ENCODE assay signal across 23 mouse cellular contexts in the genomic region with DNA sequence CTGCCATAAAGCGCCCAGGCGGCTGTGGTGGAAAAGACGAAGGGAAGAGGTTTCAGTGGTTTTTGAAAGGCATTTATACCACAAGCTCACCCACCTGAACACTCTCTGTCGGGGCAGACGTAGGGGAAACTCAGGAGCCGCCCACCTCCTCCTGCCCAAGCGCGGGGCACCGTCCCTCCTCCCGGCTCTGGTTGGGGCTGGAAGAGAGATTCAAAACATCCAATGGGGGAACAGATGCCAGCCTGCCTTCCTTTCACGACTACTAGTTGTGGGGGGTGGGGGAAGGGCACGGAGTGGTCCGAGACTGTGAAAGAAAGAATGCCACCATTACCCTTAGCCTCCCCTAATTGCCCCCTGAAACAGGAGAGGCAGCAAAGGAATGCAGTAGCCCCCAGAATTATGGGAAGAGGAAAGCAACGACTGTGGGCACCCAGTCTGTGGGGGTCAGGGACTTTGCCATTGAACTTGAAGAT. TPM values are rescaled to one million over a fixed set of nuclear protein-coding genes. Genes with fewer than 3 reads are reported as not detected.
DNase-seq lines count a peak whose midpoint lies in the region; ATAC-seq and TF ChIP-seq lines count a peak whose summit lies in the region.
"Had no signal": no experiment of that assay in that cellular context is flagged by ENCODE, and none has a peak within 500 bp of the region (broad histone marks: within the 10 kb centered on the region; RNA-seq: fewer than 3 reads in every experiment).

No protein-coding gene starts in this region.

- no peaks in the 10 kb centered on the region for H3K4me1 ChIP-seq in intestine, postnatal 0 days (replicated peaks; ENCODE audit: control insufficient read depth, insufficient read depth, low read length)
- H3K4me1 ChIP-seq in intestine, embryonic 15.5 days (replicated peaks), result no peaks in the 10 kb centered on the region
- H3K4me1 ChIP-seq in limb, embryonic 13.5 days, result no peaks in the 10 kb centered on the region
- H3K4me1 ChIP-seq: forebrain, embryonic 12.5 days; hindbrain, embryonic 10.5 days; midbrain, embryonic 12.5 days had no signal

- H3K9me3 ChIP-seq in intestine, postnatal 0 days (ENCODE audit: control insufficient read depth), result no peaks in the 10 kb centered on the region
- no peaks in the 10 kb centered on the region for H3K9me3 ChIP-seq in intestine, embryonic 15.5 days
- H3K9me3 ChIP-seq in limb, embryonic 13.5 days, result no peaks in the 10 kb centered on the region
- H3K9me3 ChIP-seq: forebrain, embryonic 12.5 days; hindbrain, embryonic 10.5 days; limb, embryonic 12.5 days; midbrain, embryonic 12.5 days had no signal

- no peak for TF ChIP-seq CTCF in intestine, postnatal 0 days (IDR thresholded peaks at IDR 0.05; ENCODE audit: low read depth)

- peaks cover 100% of the 10 kb centered on the region for H3K27me3 ChIP-seq in intestine, postnatal 0 days (replicated peaks; ENCODE audit: control insufficient read depth, insufficient read depth, low read length)
- H3K27me3 ChIP-seq in intestine, embryonic 15.5 days (replicated peaks), result peaks cover 92% of the 10 kb centered on the region
- H3K27me3 ChIP-seq in limb, embryonic 13.5 days, result peaks cover 100% of the 10 kb centered on the region

- under 1% methylated on average over 14 of the region's 14 CpGs for WGBS in intestine, postnatal 0 days
- 1% methylated on average over 14 of the region's 14 CpGs for WGBS in intestine, embryonic 15.5 days
- WGBS in limb, embryonic 13.5 days, result 1% methylated on average over 14 of the region's 14 CpGs

- H3K27ac ChIP-seq in intestine, postnatal 0 days (ENCODE audit: low read depth, low read length), result no peak overlapping the region
- H3K27ac ChIP-seq in intestine, embryonic 15.5 days, result no peak overlapping the region
- no peak overlapping the region for H3K27ac ChIP-seq in limb, embryonic 13.5 days
- H3K27ac ChIP-seq: forebrain, embryonic 12.5 days; hindbrain, embryonic 10.5 days; left cerebral cortex, adult 2 months; limb, embryonic 12.5 days; midbrain, embryonic 12.5 days had no signal

- H3K4me2 ChIP-seq in intestine, postnatal 0 days (replicated peaks; ENCODE audit: low read depth), result 0 out of 2 replicates have a peak overlapping the region, but pooled peaks have one; percentile 9
- H3K4me2 ChIP-seq in intestine, embryonic 15.5 days (replicated peaks), result no peak overlapping the region
- no peak overlapping the region for H3K4me2 ChIP-seq in limb, embryonic 13.5 days (replicated peaks)
- H3K4me2 ChIP-seq: forebrain, embryonic 12.5 days; midbrain, embryonic 12.5 days had no signal

- ATAC-seq in intestine, postnatal 0 days, result no peak
- ATAC-seq in intestine, embryonic 15.5 days, result no peak
- ATAC-seq in limb, embryonic 13.5 days (ENCODE audit: low FRiP score, low read depth), result no peak
- ATAC-seq: liver, postnatal 0 days had no signal

- no peaks in the 10 kb centered on the region for H3K36me3 ChIP-seq in intestine, postnatal 0 days (ENCODE audit: control insufficient read depth, insufficient read depth)
- H3K36me3 ChIP-seq in intestine, embryonic 15.5 days, result no peaks in the 10 kb centered on the region
- no peaks in the 10 kb centered on the region for H3K36me3 ChIP-seq in limb, embryonic 13.5 days
- H3K36me3 ChIP-seq: forebrain, embryonic 12.5 days; hindbrain, embryonic 10.5 days; limb, embryonic 12.5 days; midbrain, embryonic 12.5 days had no signal

- H3K4me3 ChIP-seq in intestine, postnatal 0 days (ENCODE audit: low read depth, low read length), result no peak overlapping the region
- no peak overlapping the region for H3K4me3 ChIP-seq in intestine, embryonic 15.5 days (replicated peaks)
- peak overlapping the region; percentile 10; the same call in 1 of the 2 replicates for H3K4me3 ChIP-seq in limb, embryonic 13.5 days
- H3K4me3 ChIP-seq: forebrain, embryonic 12.5 days; hindbrain, embryonic 10.5 days; left cerebral cortex, adult 2 months; limb, embryonic 12.5 days; midbrain, embryonic 12.5 days; myocyte had no signal

- peak; percentile 42 for DNase-seq in testis, postnatal 10 days (ENCODE audit: low spot score)
- no peak for DNase-seq in testis, postnatal 14 days (ENCODE audit: low spot score)
- DNase-seq in ES-CJ7 (ENCODE audit: low read depth, low spot score), result peak; percentile 71
- no peak for DNase-seq in natural killer cell, adult 2 months (ENCODE audit: low spot score in 2 of 2)
- no peak for DNase-seq in lung, postnatal 36 days
- DNase-seq: adrenal gland, adult 8-10 months; B cell, adult 2 months; cerebellum, adult 8-10 months; kidney, adult 11 months; liver, postnatal 0 days; right cerebral cortex, postnatal 4 days had no signal

- H3K9ac ChIP-seq in intestine, postnatal 0 days (ENCODE audit: low read depth, low read length), result no peak overlapping the region
- no peak overlapping the region for H3K9ac ChIP-seq in intestine, embryonic 15.5 days
- H3K9ac ChIP-seq in limb, embryonic 13.5 days, result no peak overlapping the region
- H3K9ac ChIP-seq: forebrain, embryonic 12.5 days; limb, embryonic 12.5 days; liver, postnatal 0 days; midbrain, embryonic 12.5 days had no signal

RNA-seq across cellular contexts. Expression of a gene that starts 6.1 kb away (rescaled TPM):
- polyA plus RNA-seq in intestine, postnatal 0 days (2015; fragmentation: Nextera tagmentation; extraction: Ambion mirVana), result not detected in 2 replicates
- polyA plus RNA-seq in intestine, embryonic 15.5 days (2015; fragmentation: Nextera tagmentation; extraction: Ambion mirVana), result 2.3 and 3.6 TPM in 2 replicates
- polyA plus RNA-seq in limb, embryonic 13.5 days (2015; fragmentation: Nextera tagmentation; extraction: Ambion mirVana), result not detected in 2 replicates
- polyA plus RNA-seq: brain, embryonic 14.5 days; cortical plate, adult 2 months; forebrain, embryonic 12.5 days; heart, embryonic 14.5 days; hindbrain, embryonic 10.5 days; limb, embryonic 12.5 days; liver, postnatal 0 days; midbrain, embryonic 12.5 days had no signal

Comparison
In these comparisons a context has a peak if more than half of its experiments do, and no peak if none do; other contexts are left out.
1. DNase-seq: peak in testis, postnatal 10 days (single experiment) and ES-CJ7 (single experiment); none in testis, postnatal 14 days (single experiment), natural killer cell, adult 2 months (0 of 2) and lung, postnatal 36 days (single experiment).